Mouse (Mus musculus): ENCODE data around the gene Atp13a1. TPM values are rescaled to one million over a fixed set of nuclear protein-coding genes. Genes with fewer than 3 reads are reported as not detected.

Atp13a1 gene
- polyA plus RNA-seq, 1 experiment from 2014 or later: 21.2 TPM

GRCm38 (mm10) chr8:69771221-69771620 lies 19.7 kb upstream of the Atp13a1 start:
- no peak overlapping the region for H3K4me2 ChIP-seq (replicated peaks; ENCODE audit: low read depth, low read length)
- no peaks in the 10 kb centered on the region for H3K27me3 ChIP-seq (replicated peaks; ENCODE audit: insufficient read depth, low read length)
- WGBS: 75% methylated on average over 9 of the region's 9 CpGs
- peaks cover 2% of the 10 kb centered on the region; the same call in 1 of the 2 replicates for H3K4me1 ChIP-seq (ENCODE audit: insufficient read depth, low read depth, low read length)
- peaks cover 18% of the 10 kb centered on the region for H3K36me3 ChIP-seq (ENCODE audit: insufficient read depth, low read length)
- no peak overlapping the region for H3K27ac ChIP-seq (ENCODE audit: low read length)
- no peak for ATAC-seq
- no peak overlapping the region for H3K9ac ChIP-seq (replicated peaks; ENCODE audit: low read depth)
- H3K4me3 ChIP-seq (ENCODE audit: low read depth, low read length): no peak overlapping the region
- no peak for DNase-seq (ENCODE audit: low spot score)
- peaks cover 4% of the 10 kb centered on the region; the same call in 1 of the 2 replicates for H3K9me3 ChIP-seq (ENCODE audit: low read length)
- TF ChIP-seq EP300 (IDR thresholded peaks at IDR 0.05): no peak
- TF ChIP-seq CTCF (IDR thresholded peaks at IDR 0.05): no peak

- DNase-seq (ENCODE audit: low spot score): no peak
- Histone ChIP-seq H3K4me2 (replicated peaks; ENCODE audit: low read depth, low read length) (no peak overlapping the region), H3K36me3 (ENCODE audit: insufficient read depth, low read length) (peaks cover 10% of the 10 kb centered on the region), H3K4me1 (ENCODE audit: insufficient read depth, low read depth, low read length) (peaks cover 2% of the 10 kb centered on the region; the same call in 1 of the 2 replicates), H3K27ac (ENCODE audit: low read length) (no peak overlapping the region), H3K4me3 (ENCODE audit: low read depth, low read length) (no peak overlapping the region), H3K9ac (replicated peaks; ENCODE audit: low read depth) (no peak overlapping the region), H3K9me3 (ENCODE audit: low read length) (0 out of 2 replicates have a peak, but pooled peaks cover 3% of the 10 kb centered on the region), H3K27me3 (replicated peaks; ENCODE audit: insufficient read depth, low read length) (no peaks in the 10 kb centered on the region)
- 78% methylated on average over 2 of the region's 2 CpGs for WGBS
- ATAC-seq: no peak
- no peak for TF ChIP-seq EP300 (IDR thresholded peaks at IDR 0.05)
- TF ChIP-seq CTCF (IDR thresholded peaks at IDR 0.05): no peak
These were observed 18.9 kb upstream of the Atp13a1 start for GRCm38 (mm10) chr8:69772106-69772505.

- H3K4me1 ChIP-seq (ENCODE audit: insufficient read depth, low read depth, low read length): peaks cover 2% of the 10 kb centered on the region; the same call in 1 of the 2 replicates
- 1% methylated on average over 40 of the region's 41 CpGs for WGBS
- H3K36me3 ChIP-seq (ENCODE audit: insufficient read depth, low read length): no peaks in the 10 kb centered on the region
- peak within 1 kb of the TSS; percentile 90 for H3K9ac ChIP-seq (replicated peaks; ENCODE audit: low read depth)
- peak; percentile 100 for DNase-seq (ENCODE audit: low spot score)
- no peaks in the 10 kb centered on the region for H3K9me3 ChIP-seq (ENCODE audit: low read length)
- H3K27ac ChIP-seq (ENCODE audit: low read length): peak within 1 kb of the TSS; percentile 99
- peak within 1 kb of the TSS; percentile 88 for H3K4me3 ChIP-seq (ENCODE audit: low read depth, low read length)
- peak; percentile 100 for ATAC-seq
- no peaks in the 10 kb centered on the region for H3K27me3 ChIP-seq (replicated peaks; ENCODE audit: insufficient read depth, low read length)
- peak within 1 kb of the TSS; percentile 51 for H3K4me2 ChIP-seq (replicated peaks; ENCODE audit: low read depth, low read length)
- no peak for TF ChIP-seq EP300 (IDR thresholded peaks at IDR 0.05)
- TF ChIP-seq CTCF (IDR thresholded peaks at IDR 0.05): no peak
These were observed 16.3 kb upstream of the Atp13a1 start, which contains the start of gene Gm20422 for GRCm38 (mm10) chr8:69774503-69775148. TSS of gene Gm20422 (minus strand) at chr8:69774886.

DNA sequence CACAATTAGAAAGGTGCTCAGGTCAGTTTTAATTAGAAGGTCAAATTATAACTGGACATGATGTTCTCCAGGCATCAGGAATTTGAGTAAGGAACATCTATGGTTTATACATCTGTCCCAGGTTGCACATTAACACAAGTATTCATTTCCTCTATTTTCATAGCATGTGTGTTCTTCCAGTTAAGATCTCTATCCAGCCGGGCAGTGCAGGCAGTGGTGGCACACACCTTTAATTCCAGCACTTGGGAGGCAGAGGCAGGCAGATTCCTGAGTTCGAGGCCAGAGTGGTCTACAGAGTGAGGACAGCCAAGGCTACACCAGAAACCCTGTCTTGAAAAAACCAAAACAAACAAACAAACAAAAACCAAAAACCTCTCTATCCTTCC lies 15.8 kb upstream of the Atp13a1 start:
- WGBS: 48% methylated on average over 2 of the region's 2 CpGs
- no peaks in the 10 kb centered on the region for H3K9me3 ChIP-seq (ENCODE audit: low read length)
- DNase-seq (ENCODE audit: low spot score) (no peak), ATAC-seq (no peak)
- H3K36me3 ChIP-seq (ENCODE audit: insufficient read depth, low read length): no peaks in the 10 kb centered on the region
- TF ChIP-seq CTCF (IDR thresholded peaks at IDR 0.05) (no peak), EP300 (IDR thresholded peaks at IDR 0.05) (no peak)
- H3K4me1 ChIP-seq (ENCODE audit: insufficient read depth, low read depth, low read length): peaks cover 2% of the 10 kb centered on the region; the same call in 1 of the 2 replicates
- no peak overlapping the region for H3K4me3 ChIP-seq (ENCODE audit: low read depth, low read length)
- H3K27ac ChIP-seq (ENCODE audit: low read length): no peak overlapping the region
- no peak overlapping the region for H3K9ac ChIP-seq (replicated peaks; ENCODE audit: low read depth)
- 0 out of 2 replicates have a peak overlapping the region, but pooled peaks have one; percentile 51 for H3K4me2 ChIP-seq (replicated peaks; ENCODE audit: low read depth, low read length)
- H3K27me3 ChIP-seq (replicated peaks; ENCODE audit: insufficient read depth, low read length): no peaks in the 10 kb centered on the region

DNA sequence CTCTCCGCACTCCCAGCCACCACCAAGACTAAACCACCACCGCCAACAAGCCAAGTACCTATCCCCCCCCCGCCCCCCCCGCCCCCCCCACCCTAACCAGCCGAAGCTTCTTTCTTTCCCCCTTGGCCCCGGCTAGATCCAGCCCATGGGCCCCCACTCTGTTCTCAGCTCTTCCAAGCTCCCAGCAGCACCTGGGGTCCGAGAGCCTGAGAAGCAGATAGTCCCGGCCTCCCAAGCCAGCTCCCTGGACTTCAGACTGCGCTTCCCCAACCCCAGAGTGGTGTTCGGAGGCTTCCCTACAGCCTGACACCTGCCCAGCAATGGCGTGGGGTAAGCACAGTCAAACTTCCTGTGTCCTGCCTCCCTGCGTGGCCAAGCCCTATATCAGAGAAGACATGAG lies 13.9 kb upstream of the Atp13a1 start:
- H3K4me2 ChIP-seq (replicated peaks; ENCODE audit: low read depth, low read length): no peak overlapping the region
- WGBS: 61% methylated on average over 9 of the region's 12 CpGs
- no peak overlapping the region for H3K4me3 ChIP-seq (ENCODE audit: low read depth, low read length)
- H3K9ac ChIP-seq (replicated peaks; ENCODE audit: low read depth): no peak overlapping the region
- DNase-seq (ENCODE audit: low spot score) (no peak), ATAC-seq (no peak)
- no peak overlapping the region for H3K27ac ChIP-seq (ENCODE audit: low read length)
- H3K4me1 ChIP-seq (ENCODE audit: insufficient read depth, low read depth, low read length): peaks cover 2% of the 10 kb centered on the region; the same call in 1 of the 2 replicates
- no peaks in the 10 kb centered on the region for H3K9me3 ChIP-seq (ENCODE audit: low read length)
- no peaks in the 10 kb centered on the region for H3K36me3 ChIP-seq (ENCODE audit: insufficient read depth, low read length)
- H3K27me3 ChIP-seq (replicated peaks; ENCODE audit: insufficient read depth, low read length): no peaks in the 10 kb centered on the region
- TF ChIP-seq EP300 (IDR thresholded peaks at IDR 0.05) (no peak), CTCF (IDR thresholded peaks at IDR 0.05) (no peak)

- 91% methylated on average over 5 of the region's 5 CpGs for WGBS
- DNase-seq (ENCODE audit: low spot score) (no peak), ATAC-seq (no peak)
- Histone ChIP-seq H3K4me1 (ENCODE audit: insufficient read depth, low read depth, low read length) (peaks cover 7% of the 10 kb centered on the region; the same call in 1 of the 2 replicates), H3K27me3 (replicated peaks; ENCODE audit: insufficient read depth, low read length) (no peaks in the 10 kb centered on the region), H3K4me2 (replicated peaks; ENCODE audit: low read depth, low read length) (no peak overlapping the region), H3K36me3 (ENCODE audit: insufficient read depth, low read length) (no peaks in the 10 kb centered on the region), H3K4me3 (ENCODE audit: low read depth, low read length) (no peak overlapping the region), H3K27ac (ENCODE audit: low read length) (no peak overlapping the region), H3K9ac (replicated peaks; ENCODE audit: low read depth) (no peak overlapping the region), H3K9me3 (ENCODE audit: low read length) (no peaks in the 10 kb centered on the region)
- TF ChIP-seq EP300 (IDR thresholded peaks at IDR 0.05) (no peak), CTCF (IDR thresholded peaks at IDR 0.05) (no peak)
These were observed 1.9 kb upstream of the Atp13a1 start for GRCm38 (mm10) chr8:69789105-69789504.
